Mouse (Mus musculus) thymus, postnatal 14 days (tissue): ENCODE measurements around the gene Atp4b.

Experiments used
- DNase-seq: peaks from one replicate; pipeline ENCODE4 v3.0.0; 2021

Atp4b gene

GRCm38 (mm10) chr8:13396725-13397124 is at the start of gene Atp4b:
Gene Atp4b (minus strand): TSS chr8:13396825.
- DNase-seq: no peak

- no peak for DNase-seq
Measured at GRCm38 (mm10) chr8:13442152-13442551, 45.5 kb upstream of the Atp4b start.

- no peak for DNase-seq
Measured at GRCm38 (mm10) chr8:13437531-13437930, 40.9 kb upstream of the Atp4b start.

- no peak for DNase-seq
Measured at GRCm38 (mm10) chr8:13436052-13436451, 39.4 kb upstream of the Atp4b start.

- no peak for DNase-seq
Measured at GRCm38 (mm10) chr8:13434889-13435288, 38.3 kb upstream of the Atp4b start, which contains the start of gene Tmem255b. Gene Tmem255b (plus strand): TSS chr8:13435189.

GRCm38 (mm10) chr8:13433130-13433529 is 36.5 kb upstream of the Atp4b start:
- no peak for DNase-seq

- DNase-seq: no peak
Measured at GRCm38 (mm10) chr8:13430866-13431265, 34.2 kb upstream of the Atp4b start.

GRCm38 (mm10) chr8:13430412-13430811 is 33.8 kb upstream of the Atp4b start:
- peak; percentile 19 for DNase-seq

GRCm38 (mm10) chr8:13428156-13428555 is 31.5 kb upstream of the Atp4b start:
- peak; percentile 81 for DNase-seq

GRCm38 (mm10) chr8:13427351-13427750 is 30.7 kb upstream of the Atp4b start:
- peak; percentile 24 for DNase-seq

GRCm38 (mm10) chr8:13420970-13421369 is 24.3 kb upstream of the Atp4b start:
- no peak for DNase-seq

- no peak for DNase-seq
Measured at GRCm38 (mm10) chr8:13419111-13419639, 22.6 kb upstream of the Atp4b start.

- DNase-seq: no peak
Measured at GRCm38 (mm10) chr8:13415879-13416278, 19.3 kb upstream of the Atp4b start.

GRCm38 (mm10) chr8:13413823-13414390 is 17.3 kb upstream of the Atp4b start:
- DNase-seq: peak; percentile 70

- peak; percentile 66 for DNase-seq
Measured at GRCm38 (mm10) chr8:13412891-13413558, 16.4 kb upstream of the Atp4b start.

GRCm38 (mm10) chr8:13411597-13411996 is 15.0 kb upstream of the Atp4b start:
- DNase-seq: peak; percentile 80

- no peak for DNase-seq
Measured at GRCm38 (mm10) chr8:13406011-13406410, 9.4 kb upstream of the Atp4b start.

- no peak for DNase-seq
Measured at GRCm38 (mm10) chr8:13404666-13405131, 8.1 kb upstream of the Atp4b start, which contains the start of gene Grk1. Gene Grk1 (plus strand): TSS chr8:13405081.

- no peak for DNase-seq
Measured at GRCm38 (mm10) chr8:13403517-13403916, 6.9 kb upstream of the Atp4b start.

- DNase-seq: no peak
Measured at GRCm38 (mm10) chr8:13393869-13394268, 2.8 kb downstream of the Atp4b start.

GRCm38 (mm10) chr8:13388744-13389143 is 7.9 kb downstream of the Atp4b start:
- DNase-seq: no peak

GRCm38 (mm10) chr8:13387728-13388127 is 8.9 kb downstream of the Atp4b start:
- no peak for DNase-seq

- DNase-seq: no peak
Measured at GRCm38 (mm10) chr8:13386366-13386765, 10.3 kb downstream of the Atp4b start.

- DNase-seq: no peak
Measured at GRCm38 (mm10) chr8:13382999-13383398, 13.6 kb downstream of the Atp4b start.
